Mouse (Mus musculus) cerebellum, adult 11 months (tissue): Measurements from ENCODE around the gene Gsg1l.

Source experiments
- DNase-seq: peaks from one replicate; pipeline ENCODE4 v3.0.0; 2022

Gene Gsg1l

GRCm38 (mm10) chr7:126031598-126032364 is 50.4 kb downstream of the Gsg1l start:
- DNase-seq: peak; percentile 86

- no peak for DNase-seq
Measured at GRCm38 (mm10) chr7:126027410-126027809, 54.8 kb downstream of the Gsg1l start.

GRCm38 (mm10) chr7:126026600-126026999 is 55.6 kb downstream of the Gsg1l start:
- DNase-seq: no peak

GRCm38 (mm10) chr7:126019966-126020365 is 62.2 kb downstream of the Gsg1l start:
- DNase-seq: no peak

GRCm38 (mm10) chr7:126019321-126019720 is 62.9 kb downstream of the Gsg1l start:
- DNase-seq: no peak

GRCm38 (mm10) chr7:126017455-126017854 is 64.8 kb downstream of the Gsg1l start:
- no peak for DNase-seq

GRCm38 (mm10) chr7:126012325-126013021 is 69.7 kb downstream of the Gsg1l start:
- no peak for DNase-seq

GRCm38 (mm10) chr7:126008789-126009148 is 73.4 kb downstream of the Gsg1l start:
- no peak for DNase-seq

- no peak for DNase-seq
Measured at GRCm38 (mm10) chr7:126008139-126008788, 73.9 kb downstream of the Gsg1l start.

GRCm38 (mm10) chr7:126007132-126007910 is 74.9 kb downstream of the Gsg1l start:
- no peak for DNase-seq

- DNase-seq: no peak
Measured at GRCm38 (mm10) chr7:126005274-126005673, 76.9 kb downstream of the Gsg1l start.

GRCm38 (mm10) chr7:126001683-126002082 is 80.5 kb downstream of the Gsg1l start:
- DNase-seq: no peak

- DNase-seq: no peak
Measured at GRCm38 (mm10) chr7:125999921-126000320, 82.3 kb downstream of the Gsg1l start.

- no peak for DNase-seq
Measured at GRCm38 (mm10) chr7:125996151-125996550, 86.1 kb downstream of the Gsg1l start.

GRCm38 (mm10) chr7:125992356-125992891 is 89.8 kb downstream of the Gsg1l start:
- no peak for DNase-seq

- DNase-seq: no peak
Measured at GRCm38 (mm10) chr7:125991846-125992245, 90.4 kb downstream of the Gsg1l start.

GRCm38 (mm10) chr7:125989969-125990368 is 92.2 kb downstream of the Gsg1l start:
- no peak for DNase-seq

GRCm38 (mm10) chr7:125989489-125989888 is 92.7 kb downstream of the Gsg1l start:
- no peak for DNase-seq

- DNase-seq: no peak
Measured at GRCm38 (mm10) chr7:125988326-125988725, 93.9 kb downstream of the Gsg1l start.

GRCm38 (mm10) chr7:125987117-125987516 is 95.1 kb downstream of the Gsg1l start:
- no peak for DNase-seq

- DNase-seq: no peak
Measured at GRCm38 (mm10) chr7:125985565-125985964, 96.6 kb downstream of the Gsg1l start.

- no peak for DNase-seq
Measured at GRCm38 (mm10) chr7:125983902-125984841, 98.0 kb downstream of the Gsg1l start.
